Mouse (Mus musculus) spleen, adult 18-20 months (tissue): ENCODE measurements around the gene Atp5c1.

ENCODE experiments used
- DNase-seq, 2 experiments: peaks; one replicate each; pipeline ENCODE4 v3.0.0; 2022; ENCODE audit warnings: mixed read lengths in 2 of 2

The Atp5c1 gene

DNA sequence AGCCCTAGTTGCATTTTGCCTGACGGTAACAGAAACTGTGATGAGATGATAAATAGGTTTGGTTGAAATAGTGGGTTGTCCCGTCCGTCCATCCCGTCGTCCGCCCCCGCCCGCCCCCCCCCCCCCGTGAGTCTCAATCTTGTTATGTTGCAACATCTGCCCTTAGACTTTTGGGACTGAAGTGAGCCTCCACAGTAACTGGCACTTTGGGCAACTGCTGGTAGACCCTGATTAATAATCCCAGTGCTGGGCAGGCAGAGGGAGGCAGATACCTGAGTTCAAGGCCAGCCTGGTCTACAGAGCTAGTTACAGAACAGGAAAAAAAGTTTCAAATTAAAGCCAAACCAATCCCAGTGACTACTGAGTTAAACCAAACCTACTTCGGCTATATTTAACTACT, 30.9 kb downstream of the Atp5c1 start:
- no peak for DNase-seq

DNA sequence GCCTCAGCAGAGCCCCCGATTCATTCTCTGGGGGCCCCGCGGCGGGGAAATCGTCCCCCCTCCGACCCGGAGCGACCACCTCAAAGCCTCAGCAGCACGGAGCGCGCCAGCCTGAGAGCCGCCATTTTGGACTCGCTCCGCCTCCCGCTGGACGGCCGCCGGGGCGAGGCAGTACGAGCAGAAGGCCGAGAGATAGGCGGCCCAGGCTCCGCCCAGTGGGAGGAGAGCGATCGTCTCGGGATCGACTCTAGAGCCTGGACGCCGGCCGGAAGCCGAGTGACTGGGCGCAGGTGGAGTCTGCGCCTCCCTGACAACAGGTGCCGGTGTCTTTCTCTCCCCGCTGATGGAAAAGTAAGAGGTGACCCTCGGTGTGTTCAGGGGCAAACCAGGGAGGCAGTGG, 31.8 kb downstream of the Atp5c1 start, which contains the start of gene Taf3:
TSS of gene Taf3 (minus strand) at position 136 of the 400 bp plus-strand sequence.
- peak; percentile 86 to 91 for DNase-seq

DNA sequence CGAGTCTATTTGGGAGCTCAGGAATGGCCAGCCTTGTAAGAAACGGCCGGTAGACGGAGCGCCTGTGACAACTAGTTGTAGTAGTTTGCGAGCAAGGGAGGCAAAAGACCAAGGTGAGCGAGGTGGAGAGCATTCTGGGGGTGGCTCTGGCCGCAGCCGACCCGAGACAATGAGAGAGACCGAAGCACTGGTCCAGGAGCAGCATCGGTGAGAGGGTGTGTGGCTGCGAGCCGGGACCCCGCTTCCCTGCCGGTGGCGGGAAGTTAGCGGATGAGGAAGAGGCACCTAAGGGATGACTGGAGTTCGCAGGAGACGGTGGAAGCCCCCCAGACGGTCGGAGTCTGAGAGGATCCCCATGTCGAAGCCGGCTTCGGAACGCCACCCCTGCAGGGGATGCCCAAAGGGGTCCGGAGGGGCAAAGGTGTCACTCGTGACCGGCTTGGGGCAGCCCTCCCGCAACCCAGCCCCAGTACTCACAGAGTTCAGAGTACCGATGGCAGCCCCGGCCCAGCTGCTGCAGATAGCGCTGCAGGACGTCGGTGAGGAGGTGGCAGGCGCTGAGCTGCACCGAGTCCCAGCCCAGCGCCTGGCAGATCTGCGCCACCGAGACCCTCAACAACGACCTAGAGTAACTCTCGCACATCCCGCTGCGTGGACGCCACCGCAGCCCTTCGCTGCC, 32.4 kb downstream of the Atp5c1 start:
- DNase-seq, result peak; percentile 28 to 30

GRCm38 (mm10) chr2:10034976-10035375, 45.3 kb downstream of the Atp5c1 start:
- no peak for DNase-seq

GRCm38 (mm10) chr2:10033684-10034083, 46.6 kb downstream of the Atp5c1 start:
- DNase-seq, result no peak

DNA sequence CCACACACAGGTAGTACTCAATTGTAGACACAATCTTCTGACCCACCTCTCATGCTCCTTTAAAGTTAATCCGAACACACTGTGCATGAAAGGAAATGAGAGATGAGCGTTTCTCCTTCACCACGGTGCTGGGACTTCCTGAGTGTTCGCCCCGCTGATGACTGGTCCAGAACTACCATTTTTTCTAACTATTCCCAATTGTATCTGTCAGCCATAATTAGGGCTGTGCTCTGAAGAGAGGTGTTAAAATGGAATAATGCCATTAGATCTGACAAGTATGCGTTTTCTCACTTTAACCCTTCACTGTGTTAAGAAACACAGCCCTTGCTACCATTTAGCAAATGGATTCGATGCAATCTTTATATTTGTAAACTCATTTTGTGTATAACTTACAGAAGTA, 50.6 kb downstream of the Atp5c1 start:
- no peak for DNase-seq

- no peak for DNase-seq
These were observed 56.0 kb downstream of the Atp5c1 start for GRCm38 (mm10) chr2:10024264-10024663.

- DNase-seq, result no peak
These were observed 59.0 kb downstream of the Atp5c1 start for GRCm38 (mm10) chr2:10021296-10021695.

- no peak for DNase-seq
These were observed 65.2 kb downstream of the Atp5c1 start for GRCm38 (mm10) chr2:10014951-10015635.

DNA sequence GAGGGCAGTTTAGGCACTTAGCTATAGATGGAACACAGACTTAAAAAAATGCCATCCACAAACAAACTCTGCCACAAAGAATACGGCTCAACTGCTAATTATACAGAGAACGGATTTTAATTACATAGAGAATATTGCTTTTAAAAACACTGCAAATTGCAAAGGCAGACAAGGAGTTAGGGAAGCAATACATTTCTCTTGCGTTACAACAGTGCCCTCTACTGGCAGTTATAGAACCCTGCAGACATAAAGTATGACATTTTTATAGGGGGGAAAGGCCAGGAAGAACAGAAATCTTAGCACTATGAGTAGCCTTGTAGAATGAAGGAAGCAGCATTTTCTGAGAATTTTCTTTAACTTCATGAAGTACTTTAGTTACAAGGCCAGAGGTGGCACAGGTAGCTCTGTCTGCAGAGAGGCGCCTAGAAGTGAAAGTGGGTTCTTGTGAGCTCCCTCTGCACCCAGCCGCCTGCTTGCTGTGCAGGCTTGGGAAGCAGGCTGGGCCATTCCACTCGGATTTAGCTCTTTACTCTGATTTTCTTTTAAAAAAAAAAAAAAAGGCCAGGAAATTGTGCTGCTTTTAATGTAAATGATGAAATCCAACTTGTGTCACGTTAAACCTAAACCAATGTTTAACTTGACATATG, 69.9 kb downstream of the Atp5c1 start:
- DNase-seq, result no peak

DNA sequence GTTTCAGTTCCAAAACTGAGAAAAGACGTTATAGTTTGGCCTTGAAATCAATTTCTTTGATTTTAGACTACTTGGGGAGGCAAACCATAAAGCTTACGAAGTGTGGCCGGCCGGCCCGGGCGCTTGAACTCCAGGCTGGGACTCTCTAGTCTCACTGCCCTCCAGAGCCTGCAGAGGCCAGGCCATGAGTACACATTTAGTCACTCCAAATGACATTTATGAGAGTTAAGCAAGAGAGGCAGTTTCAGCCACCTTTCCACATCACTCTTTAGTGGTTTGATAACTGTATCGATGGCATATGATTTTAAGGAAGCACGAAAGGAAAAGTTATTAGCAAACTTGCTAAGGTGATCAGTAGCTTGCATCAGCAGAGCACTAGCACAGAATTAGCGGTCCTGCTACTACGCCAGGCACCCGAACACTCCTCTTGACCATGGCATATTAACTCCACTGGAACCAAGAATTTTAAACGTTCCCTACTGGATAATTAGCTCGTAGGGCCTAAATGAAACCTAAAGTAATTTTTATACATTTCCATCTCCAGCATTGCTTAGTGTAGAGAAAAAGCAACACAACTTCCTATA, 70.5 kb downstream of the Atp5c1 start:
- DNase-seq, result no peak

GRCm38 (mm10) chr2:10008593-10008992, 71.7 kb downstream of the Atp5c1 start:
- DNase-seq, result no peak
